Mouse (Mus musculus) hindbrain, embryonic 14.5 days (tissue): ENCODE measurements at regions not wholly inside any gene's neighbourhood (a gene's known extent, or its start where the extent isn't known, plus 50 kb on each side); places are given as distances from the start of the nearest gene placed in this dataset.

Experiments used
- ATAC-seq: fragments of 200-750 bp; cut with Nextera tagmentation; 2 replicates; pipeline ENCODE4 v1.8.0; 2017; ENCODE audit warnings: moderate number of reproducible peaks, mild to moderate bottlenecking, moderate TSS enrichment, moderate library complexity; ENCODE audit not compliant: low FRiP score
- DNase-seq: peaks from one replicate; pipeline ENCODE4 v3.0.0-alpha.2; 2015; ENCODE audit warnings: low spot score
- H3K27ac ChIP-seq: fragments of 300-500 bp; sonication (generic); 2 replicates; pipeline ENCODE4 v1.5.1; 2014; ENCODE audit warnings: mild to moderate bottlenecking, moderate library complexity
- H3K27me3 ChIP-seq: fragments of 300-500 bp; sonication (generic); 2 replicates; pipeline ENCODE4 v1.6.1; 2014; ENCODE audit warnings: mild to moderate bottlenecking, low read length, mixed read lengths; ENCODE audit not compliant: control insufficient read depth, insufficient read depth
- H3K36me3 ChIP-seq: fragments of 300-500 bp; sonication (generic); replicated peaks from 2 replicates; pipeline ENCODE4 v1.6.1; 2014; ENCODE audit not compliant: control insufficient read depth, insufficient read depth
- H3K4me1 ChIP-seq: fragments of 300-500 bp; sonication (generic); replicated peaks from 2 replicates; pipeline ENCODE4 v1.6.1; 2014; ENCODE audit warnings: antibody characterized with exemption, low read length, mixed read lengths; ENCODE audit not compliant: control insufficient read depth, insufficient read depth
- H3K4me2 ChIP-seq: fragments of 300-500 bp; sonication (generic); replicated peaks from 2 replicates; pipeline ENCODE4 v1.6.1; 2014; ENCODE audit warnings: mild to moderate bottlenecking, moderate library complexity
- H3K4me3 ChIP-seq: fragments of 300-500 bp; sonication (generic); replicated peaks from 2 replicates; pipeline ENCODE4 v1.5.1; 2014; ENCODE audit warnings: mild to moderate bottlenecking, low read length
- H3K9ac ChIP-seq: fragments of 300-500 bp; sonication (generic); 2 replicates; pipeline ENCODE4 v1.6.1; 2014
- H3K9me3 ChIP-seq: fragments of 300-500 bp; sonication (generic); 2 replicates; pipeline ENCODE4 v1.6.1; 2016; ENCODE audit warnings: low read length; ENCODE audit not compliant: control insufficient read depth
- WGBS: fragments of 180-500 bp; shearing (Covaris S2); extraction: QIAGEN DNeasy Blood & Tissue Kit; methylation state at CpG from one replicate; pipeline ENCODE4 v1.1.7; 2014; 5-methylcytosine and 5-hydroxymethylcytosine counted together

DNA sequence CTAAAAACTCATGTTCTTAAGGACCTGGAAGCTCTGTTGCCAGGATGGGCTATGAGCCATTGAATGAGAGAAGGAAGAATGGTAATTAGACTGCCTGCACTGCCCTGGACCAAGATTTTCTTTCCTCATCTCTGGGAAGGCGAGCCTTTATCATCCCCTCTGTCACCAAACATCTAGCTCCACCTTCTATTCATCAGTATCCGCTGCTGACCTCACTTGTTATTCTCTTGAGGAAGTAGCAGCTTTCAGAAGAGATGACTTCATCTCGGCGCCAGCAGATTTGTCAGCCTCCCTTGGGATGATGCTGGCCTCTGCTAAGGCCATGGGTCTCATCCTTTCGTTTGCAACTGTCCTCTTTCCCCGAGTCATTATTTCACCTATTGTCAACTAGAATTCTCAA, 67.5 kb upstream of the Tcf21 start:
- DNase-seq (no peak), ATAC-seq (no peak)
- H3K4me2 ChIP-seq = no peak overlapping the region
- H3K4me1 ChIP-seq = no peaks in the 10 kb centered on the region
- no peaks in the 10 kb centered on the region for H3K27me3 ChIP-seq
- no peak overlapping the region for H3K4me3 ChIP-seq
- no peaks in the 10 kb centered on the region for H3K36me3 ChIP-seq
- no peak overlapping the region for H3K9ac ChIP-seq
- no peaks in the 10 kb centered on the region for H3K9me3 ChIP-seq
- WGBS = 73% methylated on average over 6 of the region's 6 CpGs
- no peak overlapping the region for H3K27ac ChIP-seq

- Histone ChIP-seq H3K9me3 (no peaks in the 10 kb centered on the region), H3K4me2 (no peak overlapping the region), H3K9ac (no peak overlapping the region), H3K27ac (no peak overlapping the region), H3K27me3 (no peaks in the 10 kb centered on the region), H3K4me1 (no peaks in the 10 kb centered on the region), H3K36me3 (no peaks in the 10 kb centered on the region), H3K4me3 (no peak overlapping the region)
- WGBS = 20% methylated on average over 4 of the region's 4 CpGs
- ATAC-seq (no peak), DNase-seq (no peak)
These were observed 59.7 kb upstream of the Tcf21 start for GRCm38 (mm10) chr10:22879714-22880113.

DNA sequence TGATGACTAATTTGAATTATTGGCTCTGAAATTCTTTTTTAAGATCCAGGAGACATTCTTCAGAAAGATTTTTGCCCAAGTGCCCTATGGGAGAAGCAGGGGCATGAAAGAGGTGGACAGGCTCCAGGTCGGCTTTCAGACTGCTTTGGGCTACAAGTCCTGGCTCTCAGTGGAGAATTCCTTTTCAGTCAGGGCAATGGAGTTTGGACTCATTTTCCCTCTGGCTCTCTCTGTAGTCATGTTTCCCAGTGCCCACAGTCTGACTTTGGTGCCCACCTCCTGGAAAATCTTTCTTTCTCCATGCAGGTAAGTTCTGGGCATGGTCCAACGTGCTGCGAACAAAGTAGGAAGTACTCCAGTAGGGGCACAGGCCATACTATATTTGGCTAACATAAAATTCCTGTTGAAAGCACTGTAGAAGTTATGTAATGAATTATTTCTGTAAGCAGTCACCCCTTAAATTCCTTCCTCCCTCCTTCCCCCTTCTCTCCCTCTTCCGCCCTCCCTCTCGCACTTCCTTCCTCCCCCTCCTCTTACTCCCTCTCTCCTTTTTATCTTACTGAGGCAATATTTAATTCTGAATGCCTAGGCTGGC, 57.7 kb upstream of the Tcf21 start:
- H3K4me2 ChIP-seq = no peak overlapping the region
- H3K36me3 ChIP-seq = no peaks in the 10 kb centered on the region
- H3K4me3 ChIP-seq = no peak overlapping the region
- no peaks in the 10 kb centered on the region for H3K9me3 ChIP-seq
- DNase-seq (no peak), ATAC-seq (no peak)
- H3K27ac ChIP-seq = no peak overlapping the region
- WGBS = 78% methylated on average over 5 of the region's 5 CpGs
- no peaks in the 10 kb centered on the region for H3K4me1 ChIP-seq
- no peaks in the 10 kb centered on the region for H3K27me3 ChIP-seq
- no peak overlapping the region for H3K9ac ChIP-seq

- Histone ChIP-seq H3K4me2 (no peak overlapping the region), H3K4me1 (no peaks in the 10 kb centered on the region), H3K27me3 (no peaks in the 10 kb centered on the region), H3K36me3 (no peaks in the 10 kb centered on the region), H3K27ac (no peak overlapping the region), H3K9me3 (no peaks in the 10 kb centered on the region), H3K9ac (no peak overlapping the region), H3K4me3 (no peak overlapping the region)
- ATAC-seq (no peak), DNase-seq (no peak)
- WGBS = 73% methylated on average over 2 of the region's 2 CpGs
These were observed 57.1 kb upstream of the Tcf21 start for GRCm38 (mm10) chr10:22877028-22877427.

DNA sequence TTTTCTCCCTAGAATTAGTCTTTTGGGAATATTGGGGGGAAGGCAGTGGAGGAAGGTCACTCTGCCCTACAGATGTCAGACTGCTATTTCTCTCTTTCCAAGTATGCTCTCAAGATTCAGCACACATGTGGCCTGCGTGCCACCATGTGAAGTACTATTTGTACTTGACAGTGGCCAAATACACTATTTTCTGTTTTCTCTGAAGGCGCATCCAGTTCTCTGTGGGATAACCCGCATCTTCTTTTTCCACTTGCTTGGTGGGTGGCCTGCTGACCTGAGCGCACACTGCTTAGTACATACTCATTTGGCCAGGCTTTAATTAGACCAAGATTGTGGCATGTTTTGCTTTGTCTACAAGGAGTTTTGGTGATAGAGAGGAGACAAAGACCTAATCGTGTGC, 55.7 kb upstream of the Tcf21 start:
- no peak overlapping the region for H3K4me2 ChIP-seq
- DNase-seq (no peak), ATAC-seq (no peak)
- H3K4me1 ChIP-seq = no peaks in the 10 kb centered on the region
- no peak overlapping the region for H3K9ac ChIP-seq
- no peaks in the 10 kb centered on the region for H3K9me3 ChIP-seq
- no peak overlapping the region for H3K27ac ChIP-seq
- no peaks in the 10 kb centered on the region for H3K36me3 ChIP-seq
- 85% methylated on average over 5 of the region's 5 CpGs for WGBS
- no peak overlapping the region for H3K4me3 ChIP-seq
- H3K27me3 ChIP-seq = no peaks in the 10 kb centered on the region

- no peaks in the 10 kb centered on the region for H3K4me1 ChIP-seq
- no peak for ATAC-seq
- 89% methylated on average over 4 of the region's 4 CpGs for WGBS
These were observed 55.2 kb upstream of the Tcf21 start for GRCm38 (mm10) chr10:22875181-22875580.

More at GRCm38 (mm10) chr10:22875181-22875580, 55.2 kb upstream of the Tcf21 start:
- Histone ChIP-seq H3K27me3 (no peaks in the 10 kb centered on the region), H3K9ac (no peak overlapping the region), H3K9me3 (no peaks in the 10 kb centered on the region), H3K36me3 (no peaks in the 10 kb centered on the region), H3K4me2 (no peak overlapping the region), H3K4me3 (no peak overlapping the region), H3K27ac (no peak overlapping the region)
- no peak for DNase-seq
